Mouse (Mus musculus) kidney, embryonic 16.5 days (tissue): ENCODE measurements around the gene B830017H08Rik. TPM values are rescaled to one million over a fixed set of nuclear protein-coding genes. Genes with fewer than 3 reads are reported as not detected.

Source experiments
- ATAC-seq: fragments of 200-750 bp; cut with Nextera tagmentation; 2 replicates; pipeline ENCODE4 v1.8.0; 2017; ENCODE audit warnings: moderate TSS enrichment; ENCODE audit not compliant: low FRiP score, low TSS enrichment
- H3K27ac ChIP-seq: fragments of 300-500 bp; sonication (generic); 2 replicates; pipeline ENCODE4 v1.5.1; 2014; ENCODE audit warnings: low read length
- H3K27me3 ChIP-seq: fragments of 300-500 bp; sonication (generic); 2 replicates; pipeline ENCODE4 v1.6.1; 2014; ENCODE audit warnings: low read length, control low read depth, mixed read lengths; ENCODE audit not compliant: insufficient read depth
- H3K36me3 ChIP-seq: fragments of 300-500 bp; sonication (generic); 2 replicates; pipeline ENCODE4 v1.6.1; 2014; ENCODE audit warnings: low read length, control low read depth, mixed read lengths; ENCODE audit not compliant: insufficient read depth
- H3K4me1 ChIP-seq: fragments of 300-500 bp; sonication (generic); 2 replicates; pipeline ENCODE4 v1.6.1; 2014; ENCODE audit warnings: low read length, control low read depth, mixed read lengths; ENCODE audit not compliant: insufficient read depth
- H3K4me2 ChIP-seq: fragments of 300-500 bp; sonication (generic); replicated peaks from 2 replicates; pipeline ENCODE4 v1.6.1; 2014; ENCODE audit warnings: low read depth, low read length
- H3K4me3 ChIP-seq: fragments of 300-500 bp; sonication (generic); 2 replicates; pipeline ENCODE4 v1.5.1; 2014; ENCODE audit warnings: mild to moderate bottlenecking, low read length
- H3K9ac ChIP-seq: fragments of 300-500 bp; sonication (generic); replicated peaks from 2 replicates; pipeline ENCODE4 v1.6.1; 2014; ENCODE audit warnings: low read length
- H3K9me3 ChIP-seq: fragments of 300-500 bp; sonication (generic); 2 replicates; pipeline ENCODE4 v1.6.1; 2016; ENCODE audit warnings: low read length, control low read depth
- whole genome bisulfite sequencing: fragments of 180-500 bp; shearing (Covaris S2); extraction: QIAGEN DNeasy Blood & Tissue Kit; methylation state at CpG from one replicate; pipeline ENCODE4 v1.1.7; 2014; 5-methylcytosine and 5-hydroxymethylcytosine counted together
- polyA plus RNA-seq: library from polyadenylated mRNA; unstranded; fragments of >200 nt; fragmentation: Nextera tagmentation; extraction: Ambion mirVana; gene quantifications from 2 replicates; pipeline ENCODE4 v1.2.1, GENCODE M21; 2015

B830017H08Rik gene
- polyA plus RNA-seq: 0.09 TPM in 1 of 2 replicates, not detected in the other

DNA sequence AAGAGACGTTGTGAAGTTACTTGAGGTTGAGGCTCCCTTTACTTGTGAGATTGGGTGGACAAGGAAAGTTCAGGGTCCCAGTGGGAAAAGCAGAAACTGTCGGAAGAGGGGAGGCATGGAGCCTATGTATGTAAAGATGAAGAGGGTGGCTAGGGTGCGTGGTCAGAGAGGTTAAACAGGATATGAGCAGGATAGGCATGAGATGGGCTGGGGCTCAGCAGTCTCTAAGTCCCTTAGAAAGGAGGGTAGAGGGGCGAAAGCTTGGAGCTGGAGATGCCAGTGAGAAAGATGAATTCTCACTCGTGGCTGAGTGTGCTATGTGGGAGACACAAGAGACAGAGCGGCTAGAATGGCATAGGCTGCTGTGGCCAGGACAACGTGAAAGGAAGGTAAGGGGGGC lies at the start of gene B830017H08Rik:
Gene B830017H08Rik (plus strand): TSS at position 301 of the 400 bp plus-strand sequence.
- 32% methylated on average over 7 of the region's 7 CpGs for WGBS
- H3K9me3 ChIP-seq: no peaks in the 10 kb centered on the region
- H3K9ac ChIP-seq: peak within 1 kb of the TSS; percentile 60
- peaks cover 4% of the 10 kb centered on the region for H3K4me1 ChIP-seq
- no peak within 1 kb of the TSS for H3K27ac ChIP-seq
- ATAC-seq: no peak
- no peaks in the 10 kb centered on the region for H3K36me3 ChIP-seq
- peaks cover 77% of the 10 kb centered on the region for H3K27me3 ChIP-seq
- H3K4me3 ChIP-seq: peak within 1 kb of the TSS; percentile 58
- H3K4me2 ChIP-seq: peak within 1 kb of the TSS; percentile 100

DNA sequence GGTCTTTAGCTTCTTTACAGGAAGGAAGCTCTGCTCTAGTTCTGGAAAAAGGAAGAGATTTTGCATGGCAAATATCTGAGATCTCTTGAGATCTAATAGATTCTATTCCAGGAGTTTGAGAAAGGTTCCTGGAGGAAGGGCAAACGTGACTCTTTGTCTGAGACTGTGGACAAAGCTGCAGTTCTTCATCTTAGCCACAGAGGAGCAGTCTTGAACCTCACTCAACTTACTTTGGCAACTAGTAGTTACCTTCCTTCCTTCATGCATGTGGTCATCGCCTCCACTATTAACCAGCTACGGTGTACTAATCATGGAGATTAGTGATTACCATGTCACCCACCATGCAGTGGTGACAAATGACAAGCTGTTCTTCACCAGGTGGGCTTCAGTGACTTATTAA lies 47.6 kb upstream of the B830017H08Rik start:
- Histone ChIP-seq H3K27ac (no peak overlapping the region), H3K27me3 (no peaks in the 10 kb centered on the region), H3K9ac (no peak overlapping the region), H3K4me1 (no peaks in the 10 kb centered on the region), H3K9me3 (no peaks in the 10 kb centered on the region), H3K36me3 (peaks cover 30% of the 10 kb centered on the region), H3K4me2 (no peak overlapping the region), H3K4me3 (no peak overlapping the region)
- 59% methylated on average over 3 of the region's 3 CpGs for WGBS
- ATAC-seq: no peak

DNA sequence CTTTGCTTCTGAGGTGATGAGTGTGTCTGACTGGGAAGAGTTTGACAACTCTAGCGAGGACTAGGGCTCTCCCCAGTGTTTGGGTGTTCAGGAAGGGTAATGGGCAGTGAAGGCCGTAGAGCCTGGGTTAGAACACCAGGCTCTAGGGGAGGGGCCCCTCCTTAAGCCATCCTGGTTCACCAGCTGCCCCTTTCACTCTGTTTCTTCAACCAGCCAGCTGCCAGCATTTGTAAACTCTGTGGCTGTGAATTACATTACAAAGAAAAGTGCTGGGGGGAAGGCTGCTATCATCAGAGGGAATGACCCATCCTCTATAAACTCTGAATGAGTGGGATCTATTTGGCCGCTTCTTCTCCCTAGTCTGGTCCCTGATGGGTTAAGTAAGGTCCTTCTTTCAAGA lies 40.2 kb upstream of the B830017H08Rik start:
- 77% methylated on average over 3 of the region's 3 CpGs for WGBS
- no peak for ATAC-seq

DNA sequence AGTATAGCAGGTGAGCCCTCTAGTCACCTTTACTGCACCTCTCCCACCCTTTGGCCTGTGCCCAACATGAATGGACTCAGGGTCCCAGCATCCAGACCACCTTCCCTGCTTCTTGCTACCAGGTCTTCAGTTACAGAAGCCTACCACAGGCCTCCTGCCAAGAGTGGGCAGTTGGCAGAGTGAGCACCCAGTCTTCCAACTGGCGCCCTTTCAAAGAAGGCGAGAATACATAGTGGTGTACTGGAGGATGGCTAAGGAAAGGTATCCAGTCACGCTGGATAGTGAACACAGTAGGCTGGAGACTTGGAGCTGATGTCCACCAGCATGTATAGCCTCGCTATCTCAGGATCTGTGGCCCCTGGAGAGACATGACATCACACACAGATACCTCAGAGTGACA lies 38.9 kb upstream of the B830017H08Rik start:
- WGBS: 94% methylated on average over 4 of the region's 4 CpGs

More for the DNA sequence above, 40.2 kb upstream of the B830017H08Rik start:
- Histone ChIP-seq H3K27me3 (peaks cover 8% of the 10 kb centered on the region; the same call in 1 of the 2 replicates), H3K9ac (no peak overlapping the region), H3K4me1 (peaks cover 16% of the 10 kb centered on the region), H3K9me3 (no peaks in the 10 kb centered on the region), H3K4me2 (no peak overlapping the region), H3K36me3 (peaks cover 16% of the 10 kb centered on the region; the same call in 1 of the 2 replicates), H3K27ac (no peak overlapping the region), H3K4me3 (no peak overlapping the region)

DNA sequence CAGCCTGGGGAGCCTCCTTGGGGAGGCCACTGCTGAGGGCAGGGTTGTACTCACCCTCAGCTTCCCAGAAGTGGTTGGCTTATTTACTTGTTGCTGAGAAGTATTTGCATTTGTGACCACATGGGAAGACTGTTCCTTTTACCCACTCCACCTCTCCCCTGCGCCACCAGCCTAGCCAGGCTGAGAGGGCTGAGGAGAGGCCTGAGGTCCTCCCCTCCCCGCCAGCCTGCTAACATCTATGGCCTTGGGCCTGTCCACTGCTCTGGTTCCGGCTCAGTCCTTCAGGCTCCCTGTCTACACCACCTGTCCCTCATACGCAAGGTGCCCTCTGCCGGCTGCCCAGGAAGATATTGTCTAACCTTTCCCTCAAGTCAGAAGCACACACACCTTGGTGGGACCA lies 37.3 kb upstream of the B830017H08Rik start:
- whole genome bisulfite sequencing: 88% methylated on average over 5 of the region's 5 CpGs
- H3K9ac ChIP-seq: no peak overlapping the region
- no peak overlapping the region for H3K27ac ChIP-seq
- peaks cover 40% of the 10 kb centered on the region for H3K4me1 ChIP-seq
- no peak overlapping the region for H3K4me2 ChIP-seq
- H3K36me3 ChIP-seq: peaks cover 8% of the 10 kb centered on the region; the same call in 1 of the 2 replicates
- H3K4me3 ChIP-seq: no peak overlapping the region
- H3K27me3 ChIP-seq: peaks cover 28% of the 10 kb centered on the region
- ATAC-seq: no peak
- H3K9me3 ChIP-seq: no peaks in the 10 kb centered on the region

More for the DNA sequence above, 38.9 kb upstream of the B830017H08Rik start:
- no peak overlapping the region for H3K4me2 ChIP-seq
- ATAC-seq: no peak
- H3K4me1 ChIP-seq: peaks cover 29% of the 10 kb centered on the region
- no peaks in the 10 kb centered on the region for H3K9me3 ChIP-seq
- H3K27me3 ChIP-seq: peaks cover 15% of the 10 kb centered on the region
- H3K36me3 ChIP-seq: peaks cover 14% of the 10 kb centered on the region; the same call in 1 of the 2 replicates
- no peak overlapping the region for H3K4me3 ChIP-seq
- no peak overlapping the region for H3K27ac ChIP-seq
- no peak overlapping the region for H3K9ac ChIP-seq

DNA sequence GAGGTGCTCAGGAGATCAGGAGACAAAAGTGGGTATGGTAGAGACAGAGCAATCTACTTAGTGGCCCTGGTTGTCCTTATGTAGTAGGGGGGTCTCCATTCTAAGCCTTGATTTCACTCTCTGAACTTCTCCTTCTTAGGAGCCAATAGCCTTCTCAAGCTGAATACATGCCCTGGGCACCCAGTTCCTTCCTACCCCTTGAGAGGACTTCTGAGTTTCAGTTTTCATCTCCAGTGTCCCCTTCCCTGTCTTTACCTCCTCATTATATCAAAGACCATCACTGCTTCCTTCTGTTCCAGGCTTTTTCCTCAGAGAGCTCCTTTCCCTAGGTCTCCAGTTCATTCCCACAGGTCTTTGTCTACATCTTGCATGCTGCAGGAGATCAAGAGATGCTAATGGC lies 36.4 kb upstream of the B830017H08Rik start:
- Histone ChIP-seq H3K27ac (peak overlapping the region; percentile 87), H3K9ac (peak overlapping the region; percentile 89), H3K36me3 (peaks cover 8% of the 10 kb centered on the region; the same call in 1 of the 2 replicates), H3K4me3 (peak overlapping the region; percentile 65), H3K4me2 (peak overlapping the region; percentile 81), H3K27me3 (peaks cover 34% of the 10 kb centered on the region), H3K4me1 (peaks cover 40% of the 10 kb centered on the region), H3K9me3 (no peaks in the 10 kb centered on the region)
- no peak for ATAC-seq

DNA sequence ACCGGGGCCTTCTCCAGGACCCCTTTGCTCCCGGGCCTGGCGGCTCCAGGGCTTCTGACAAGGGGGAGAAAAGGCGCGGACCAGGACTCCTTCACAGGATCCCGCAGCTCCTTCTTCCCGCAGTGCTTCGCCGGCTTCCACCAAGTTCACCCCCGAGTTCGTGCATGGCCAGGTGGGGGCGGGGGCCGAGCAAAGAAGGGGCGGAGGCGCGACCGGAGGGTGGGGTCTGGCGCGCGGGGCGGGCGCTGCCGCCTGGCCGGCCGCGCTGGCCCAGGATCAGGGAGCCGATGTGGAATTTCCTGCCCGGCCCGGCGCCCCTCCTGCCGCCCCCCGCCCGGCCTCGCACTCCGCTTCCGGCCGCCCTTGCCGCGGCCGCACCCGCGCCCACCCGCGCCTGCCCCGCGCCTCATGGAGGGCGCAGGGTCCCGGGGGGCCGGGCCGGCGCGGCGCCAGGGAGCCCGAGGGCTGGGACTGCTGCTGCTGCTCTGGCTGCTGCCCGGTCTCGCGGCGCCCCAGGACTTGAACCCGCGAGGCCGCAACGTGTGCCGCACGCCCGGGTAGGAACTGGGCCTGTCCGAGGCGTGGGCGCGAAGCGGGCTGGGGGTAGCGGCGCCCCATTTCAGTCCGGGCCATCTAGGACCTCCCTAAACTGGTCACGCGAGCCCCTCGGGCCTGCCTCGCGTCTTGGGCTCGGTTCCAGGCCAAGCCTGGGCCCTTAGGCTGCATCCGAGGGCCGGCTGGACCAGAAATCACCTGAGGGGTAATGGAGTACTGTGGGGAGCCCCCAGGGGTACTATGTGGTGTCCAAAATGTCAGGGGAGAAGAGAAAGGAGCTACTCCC lies 35.7 kb upstream of the B830017H08Rik start, which contains the start of gene Scarf2:
Gene Scarf2 (plus strand): TSS at position 312 of the 841 bp plus-strand sequence.
- ATAC-seq: peak; percentile 72
- peak within 1 kb of the TSS; percentile 95 for H3K27ac ChIP-seq
- H3K27me3 ChIP-seq: peaks cover 41% of the 10 kb centered on the region
- no peaks in the 10 kb centered on the region for H3K9me3 ChIP-seq
- peak within 1 kb of the TSS; percentile 81 for H3K4me2 ChIP-seq
- under 1% methylated on average over 58 of the region's 81 CpGs for WGBS
- peaks cover 6% of the 10 kb centered on the region; the same call in 1 of the 2 replicates for H3K36me3 ChIP-seq
- H3K4me3 ChIP-seq: peak within 1 kb of the TSS; percentile 65
- peak within 1 kb of the TSS; percentile 89 for H3K9ac ChIP-seq
- peaks cover 44% of the 10 kb centered on the region for H3K4me1 ChIP-seq

DNA sequence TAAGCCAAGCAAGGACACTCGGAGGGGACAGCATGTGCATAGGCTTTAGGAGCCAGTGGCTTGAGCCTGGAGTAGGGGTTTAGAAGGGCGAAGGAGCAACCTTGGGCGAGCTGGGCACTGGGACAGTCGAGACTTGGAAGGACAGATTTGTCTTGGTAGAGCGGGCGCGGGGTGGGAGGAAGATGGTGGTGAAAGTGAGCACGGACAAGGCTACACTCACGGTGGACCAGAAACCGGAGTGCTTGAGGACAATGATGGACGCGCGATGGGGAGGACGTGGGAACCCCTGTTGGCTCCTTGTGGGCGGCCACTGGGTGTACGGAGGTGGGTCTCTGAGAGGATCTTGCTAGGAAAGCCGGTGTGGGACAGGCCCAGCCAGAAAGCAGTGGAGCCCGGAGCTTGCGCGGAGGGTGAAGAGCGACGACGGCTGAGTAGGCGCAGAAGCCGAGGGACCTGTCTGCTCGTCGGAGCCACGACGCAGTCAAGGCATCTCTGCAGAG lies 35.1 kb upstream of the B830017H08Rik start:
- peaks cover 48% of the 10 kb centered on the region for H3K27me3 ChIP-seq
- H3K4me3 ChIP-seq: peak overlapping the region; percentile 65
- no peaks in the 10 kb centered on the region for H3K9me3 ChIP-seq
- peak overlapping the region; percentile 89 for H3K9ac ChIP-seq
- peak overlapping the region; percentile 95 for H3K27ac ChIP-seq
- no peaks in the 10 kb centered on the region for H3K36me3 ChIP-seq
- 1% methylated on average over 29 of the region's 29 CpGs for WGBS
- ATAC-seq: peak; percentile 12; the same call in 1 of the 2 replicates
- H3K4me1 ChIP-seq: peaks cover 51% of the 10 kb centered on the region
- H3K4me2 ChIP-seq: peak overlapping the region; percentile 81

DNA sequence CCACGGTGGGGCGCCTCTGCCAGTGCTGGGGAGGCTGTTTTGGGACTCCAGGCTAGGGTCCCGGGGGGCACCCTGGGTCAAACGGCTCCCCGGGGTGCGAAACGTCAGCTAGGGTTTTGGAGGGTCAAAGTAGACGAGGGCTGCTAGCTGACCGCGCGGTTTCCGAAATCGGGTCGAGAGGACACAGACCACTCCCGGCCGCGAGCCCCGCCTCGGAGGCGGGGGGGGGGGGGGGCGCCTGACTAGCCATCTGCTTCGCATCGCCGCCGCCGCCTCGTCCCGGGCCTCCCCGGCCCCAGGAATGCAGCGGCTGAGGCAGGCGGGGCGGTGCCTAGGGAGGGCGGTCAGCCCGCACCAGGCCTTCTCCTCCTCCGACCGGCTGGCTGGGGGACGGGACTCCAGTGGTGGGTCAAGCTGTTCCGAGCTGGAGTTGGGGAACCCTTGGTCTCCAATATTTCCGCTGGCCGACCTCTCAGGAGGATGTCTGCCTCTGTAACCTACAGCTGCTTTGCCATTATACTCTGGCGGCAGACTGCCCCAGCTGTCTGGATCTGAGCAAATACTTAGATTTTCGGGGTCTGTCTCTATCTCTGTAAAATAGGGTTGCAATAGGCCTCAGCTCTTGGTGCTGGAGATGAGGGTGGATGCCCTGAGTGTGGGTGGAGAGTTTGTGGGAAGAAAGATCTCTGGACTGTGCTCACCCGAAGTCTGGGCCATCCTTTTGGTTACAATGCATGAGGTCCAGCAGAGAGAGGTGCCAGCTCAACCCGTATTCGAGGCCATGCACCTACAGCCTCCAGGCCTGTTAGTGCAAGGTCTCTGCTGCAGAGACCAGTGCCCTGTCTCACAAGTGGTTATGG lies 34.4 kb upstream of the B830017H08Rik start:
- peaks cover 55% of the 10 kb centered on the region for H3K27me3 ChIP-seq

More for the DNA sequence above, 34.4 kb upstream of the B830017H08Rik start:
- peak; percentile 84 for ATAC-seq
- Histone ChIP-seq H3K36me3 (0 out of 2 replicates have a peak, but pooled peaks cover 5% of the 10 kb centered on the region), H3K4me2 (peak overlapping the region; percentile 81), H3K4me3 (peak overlapping the region; percentile 65), H3K27ac (peak overlapping the region; percentile 95), H3K4me1 (peaks cover 58% of the 10 kb centered on the region), H3K9ac (peak overlapping the region; percentile 89), H3K9me3 (no peaks in the 10 kb centered on the region)
- 3% methylated on average over 38 of the region's 45 CpGs for WGBS
